Mouse (Mus musculus): ENCODE measurements around the gene C530025M09Rik.
A peak's percentile ranks its signal among the peaks of the same experiment; 100 is the strongest.

C530025M09Rik gene

DNA sequence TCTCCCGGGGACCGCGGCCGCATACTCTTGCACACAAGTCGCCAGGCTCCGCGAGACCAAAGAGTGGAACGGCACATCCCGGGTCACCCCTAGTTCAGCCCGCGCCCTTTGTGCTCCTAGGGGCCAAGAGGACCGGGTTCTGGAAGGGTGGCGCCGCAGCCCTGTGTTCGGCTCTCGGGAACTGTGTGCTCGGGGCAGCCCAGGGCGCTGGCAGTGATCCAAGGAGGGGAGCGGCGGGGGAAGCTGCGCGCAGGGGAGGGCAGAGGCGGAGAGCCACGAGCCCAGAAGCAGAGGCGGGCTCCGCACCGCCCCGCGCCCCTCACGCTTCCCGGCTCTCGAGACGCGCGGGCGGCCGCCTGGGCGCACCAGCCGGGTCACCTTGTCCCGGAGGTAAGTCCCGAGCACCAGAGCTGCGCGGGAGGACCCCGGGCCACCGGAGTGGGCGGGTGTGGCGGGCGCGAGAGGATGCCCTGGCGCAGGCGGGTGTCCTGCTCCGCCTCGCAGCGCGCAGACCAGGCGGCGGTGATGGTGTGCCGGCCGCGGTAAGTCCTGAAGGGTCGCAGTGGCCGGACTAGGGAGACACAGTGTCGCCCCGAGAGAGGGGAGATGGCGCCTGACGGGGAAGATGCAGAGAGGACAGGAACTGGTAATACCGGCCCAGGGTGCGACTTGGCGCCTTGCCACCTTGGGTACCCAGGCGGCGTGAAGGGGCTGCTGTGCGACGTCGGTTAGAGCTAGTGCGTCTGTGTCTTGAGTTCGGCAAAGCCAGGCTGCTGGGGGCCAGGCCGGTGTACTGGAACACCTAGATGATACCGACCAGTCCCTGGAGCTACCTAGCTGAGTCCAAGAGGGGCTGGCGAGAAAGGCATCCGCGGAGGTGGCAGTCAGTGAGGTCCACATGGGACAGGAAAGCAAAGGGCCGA, at the start of gene C530025M09Rik:
C530025M09Rik (minus strand) TSS at position 678 of the 923 bp plus-strand sequence.
- DNase-seq: peak; percentile 82 to 85

- no peak for DNase-seq
Measured at GRCm38 (mm10) chr2:149877954-149878353, 46.9 kb upstream of the C530025M09Rik start.

DNA sequence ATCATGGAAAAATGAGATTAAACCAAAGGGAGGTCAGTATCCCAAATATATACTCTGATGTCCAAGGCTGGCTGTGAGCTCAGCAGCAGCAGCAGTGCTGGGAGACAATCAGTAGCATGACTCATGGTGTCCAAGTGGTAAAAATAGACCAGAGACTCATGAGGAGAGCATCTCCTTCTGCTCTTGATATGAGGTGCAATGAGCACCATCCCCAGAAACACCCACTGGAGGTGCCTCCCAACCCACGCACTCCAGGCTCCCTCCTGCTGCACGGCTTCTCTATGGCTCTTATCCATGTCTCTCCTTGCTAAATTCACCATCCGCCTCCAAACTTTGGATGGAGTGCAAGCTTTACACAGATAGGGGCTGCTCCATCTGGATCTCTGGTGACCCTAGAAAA, 42.3 kb upstream of the C530025M09Rik start:
- DNase-seq: peak; percentile 74 to 75

DNA sequence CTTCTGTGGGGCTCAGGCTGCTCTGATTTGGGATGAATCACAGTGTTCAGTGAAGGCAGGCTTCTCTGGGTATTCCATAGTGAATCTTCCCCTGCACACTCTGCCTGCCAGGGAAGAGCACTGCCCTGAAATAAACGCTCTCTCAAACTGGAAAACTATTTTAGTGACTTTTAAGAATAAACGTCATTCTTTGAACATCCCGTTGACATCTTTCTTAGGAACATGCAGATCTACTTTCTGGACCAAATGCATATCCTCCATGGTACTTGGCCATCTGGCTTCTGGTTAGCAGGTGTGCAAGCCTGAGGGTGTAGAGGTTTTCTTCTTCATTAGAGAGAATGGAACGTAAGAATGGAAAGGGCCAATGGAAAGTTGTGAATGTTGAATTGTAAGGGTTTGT, 41.5 kb upstream of the C530025M09Rik start:
- no peak for DNase-seq

DNA sequence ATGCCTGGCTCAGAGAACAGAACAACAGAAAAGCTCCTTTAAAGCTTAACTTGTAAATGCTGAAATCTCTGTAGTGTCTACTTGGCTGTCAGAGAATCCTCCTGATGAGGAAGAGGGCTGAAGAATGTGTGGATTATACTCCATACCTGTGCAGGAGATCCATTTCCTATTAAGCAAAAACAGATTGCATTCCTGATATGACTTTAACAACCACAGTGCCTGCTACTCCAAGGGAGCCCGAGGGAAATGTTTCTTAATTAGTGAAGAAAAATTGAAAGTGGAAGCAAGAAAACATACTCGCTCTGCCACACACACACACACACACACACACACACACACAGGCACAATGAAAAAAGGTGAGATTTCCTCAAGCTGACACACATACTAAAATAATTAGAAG, 39.5 kb upstream of the C530025M09Rik start:
- no peak for DNase-seq

GRCm38 (mm10) chr2:149865914-149866435, 35.0 kb upstream of the C530025M09Rik start:
- no peak for DNase-seq

DNA sequence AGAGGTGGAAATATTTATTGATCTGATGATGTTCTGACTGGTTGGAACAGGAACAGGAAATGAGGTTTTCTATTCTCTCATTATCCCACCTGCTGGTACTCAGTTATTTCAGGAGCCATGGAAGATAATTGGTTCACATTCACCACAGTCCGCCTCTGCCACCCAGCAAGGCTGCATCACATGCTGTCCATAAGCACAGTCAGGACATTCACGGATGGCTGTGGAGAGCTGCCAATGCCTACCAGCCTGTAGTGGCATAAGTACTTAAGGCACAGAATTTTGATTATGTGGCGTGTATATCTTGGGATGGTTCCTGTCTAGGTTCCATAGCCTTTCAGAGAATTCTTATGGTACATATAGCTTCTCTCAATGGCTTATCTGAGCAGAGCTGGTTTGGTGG, 30.0 kb upstream of the C530025M09Rik start:
- DNase-seq: peak in 1 of 2 experiments; percentile 37

DNA sequence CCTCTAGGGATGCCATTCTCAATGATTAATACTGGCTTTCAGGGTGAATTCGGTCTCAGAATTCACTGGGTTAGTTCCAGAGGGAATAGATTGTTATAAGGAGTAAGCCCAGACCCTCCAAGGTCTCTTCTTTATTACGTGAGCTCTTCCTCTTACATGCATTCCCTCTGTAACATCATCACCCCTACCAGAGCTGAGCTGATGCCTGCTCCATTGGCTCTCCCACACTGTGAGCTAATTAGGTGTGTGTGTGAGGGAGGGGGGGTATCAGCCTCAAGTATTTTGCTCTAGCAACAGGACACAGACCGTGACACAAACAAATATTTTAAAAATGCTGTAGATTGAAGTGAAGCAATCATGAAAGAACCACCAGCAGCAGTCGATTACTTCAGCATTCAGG, 17.8 kb upstream of the C530025M09Rik start:
- DNase-seq: no peak

DNA sequence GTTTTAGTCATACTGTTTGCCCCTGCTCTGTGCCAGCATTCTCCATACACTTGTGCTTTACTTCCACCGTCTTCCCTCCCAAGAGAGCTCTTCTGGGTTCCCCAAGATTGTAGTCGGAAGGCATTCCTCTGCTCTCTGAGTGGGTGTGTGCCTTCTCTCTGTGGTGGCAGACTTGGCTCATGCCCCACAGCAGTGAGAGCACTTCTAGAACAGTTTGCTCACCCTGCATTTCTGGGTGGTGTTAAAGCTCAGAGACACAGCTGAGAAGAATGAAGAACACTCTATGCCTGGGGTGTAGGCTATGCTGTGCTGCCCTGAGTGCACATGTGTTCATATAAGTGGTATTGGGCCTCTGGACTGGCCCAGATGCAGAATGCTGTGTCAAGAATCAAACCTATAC, 13.6 kb upstream of the C530025M09Rik start:
- no peak for DNase-seq

- DNase-seq: peak; percentile 72 to 74
Measured at GRCm38 (mm10) chr2:149839666-149840065, 8.7 kb upstream of the C530025M09Rik start.

DNA sequence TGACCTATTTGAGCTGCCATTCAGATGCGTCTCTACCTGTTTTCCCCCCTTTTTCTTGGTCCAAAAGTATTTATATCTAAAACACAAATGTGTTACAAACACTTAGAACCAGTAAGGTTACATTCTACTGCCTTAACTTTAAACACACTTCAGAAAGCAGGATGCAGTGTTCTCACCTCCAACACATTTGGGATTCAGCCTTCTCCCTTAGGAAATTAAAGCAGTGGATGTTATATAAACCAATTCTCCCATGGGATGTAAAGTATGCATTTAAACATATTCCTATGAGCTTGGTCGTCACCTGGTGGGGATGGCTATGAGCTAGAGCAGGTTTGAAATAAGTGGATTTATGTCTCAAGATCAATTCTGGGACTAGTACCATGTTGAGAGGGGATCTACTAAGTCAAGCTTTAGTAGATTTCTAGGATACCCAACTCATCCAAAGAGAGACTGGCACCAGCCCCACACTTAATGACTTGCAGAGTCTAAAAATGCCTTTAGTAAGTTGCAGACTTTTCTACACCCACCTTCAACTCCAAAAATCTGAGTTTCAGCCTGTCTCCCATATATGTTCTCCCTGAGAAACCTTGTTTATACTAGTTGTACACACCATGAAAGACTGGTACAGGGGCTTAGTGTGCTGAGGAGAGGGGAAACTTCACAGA, 5.6 kb upstream of the C530025M09Rik start:
- DNase-seq: no peak

DNA sequence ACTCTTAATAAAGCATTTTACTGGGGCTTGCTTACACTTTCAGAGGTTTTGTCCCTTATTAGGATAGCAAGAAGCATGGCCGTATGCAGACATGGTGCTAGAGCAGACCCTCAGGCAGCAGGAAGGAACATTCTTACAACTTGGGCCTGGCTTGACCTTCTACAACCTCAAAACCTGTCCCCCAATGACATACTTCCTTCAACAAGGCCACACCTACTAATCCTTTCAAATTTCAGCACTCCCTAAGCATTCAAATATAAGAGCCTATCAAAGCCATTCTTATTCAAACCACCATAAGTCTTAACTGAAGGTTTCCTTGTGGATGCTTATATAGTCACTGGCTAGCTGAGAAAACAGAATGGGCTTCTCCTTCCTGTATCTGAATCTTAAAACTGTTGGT, 4.1 kb upstream of the C530025M09Rik start:
- no peak for DNase-seq

GRCm38 (mm10) chr2:149832301-149832700, 1.3 kb upstream of the C530025M09Rik start:
- peak in 1 of 2 experiments; percentile 22 for DNase-seq

GRCm38 (mm10) chr2:149831459-149832245, 639 bp upstream of the C530025M09Rik start:
- DNase-seq: peak; percentile 71 to 77

- peak; percentile 57 to 74 for DNase-seq
Measured at GRCm38 (mm10) chr2:149829955-149830535, 968 bp downstream of the C530025M09Rik start.

DNA sequence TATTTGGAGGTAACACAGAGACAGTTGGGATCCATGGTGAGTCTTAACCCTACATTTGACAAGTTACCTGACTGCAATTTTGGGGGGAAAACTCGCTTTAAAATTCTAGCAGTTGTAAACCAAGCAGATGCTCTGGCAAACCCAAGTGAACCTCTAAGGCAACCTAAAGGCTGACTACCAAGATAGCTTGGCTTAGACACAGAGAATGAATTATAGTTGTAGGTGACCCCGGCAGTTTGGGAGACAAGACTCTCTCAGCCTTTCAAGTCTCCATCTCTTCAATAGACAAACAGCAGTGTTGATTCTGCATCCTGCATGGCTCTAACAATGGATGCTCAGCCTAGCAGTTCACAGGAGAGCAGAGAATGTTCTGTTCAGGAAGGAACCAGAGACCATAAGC, 2.1 kb downstream of the C530025M09Rik start, which contains the start of gene Syndig1:
Syndig1 (plus strand) TSS at position 301 of the 400 bp plus-strand sequence.
- no peak for DNase-seq

- no peak for DNase-seq
Measured at GRCm38 (mm10) chr2:149820201-149820600, 10.8 kb downstream of the C530025M09Rik start.

DNA sequence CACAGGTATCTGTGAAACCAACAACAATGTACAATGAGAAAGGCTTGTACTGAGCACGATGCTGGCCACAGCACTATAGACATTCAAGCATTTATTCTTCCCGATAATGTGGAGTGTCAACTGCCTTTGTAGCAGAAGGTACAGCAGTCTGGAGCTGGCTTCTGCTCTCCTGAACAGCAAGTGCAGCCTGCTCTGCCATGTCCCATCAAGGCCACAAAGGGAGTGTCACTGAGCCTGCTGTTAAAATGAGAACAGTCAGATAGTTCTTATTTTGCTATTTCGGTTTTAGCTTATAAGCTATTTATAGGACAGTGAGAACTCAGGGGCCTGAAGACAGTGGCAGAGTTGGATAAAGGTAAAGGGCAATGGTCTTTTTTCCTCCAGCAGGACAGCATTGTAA, 11.3 kb downstream of the C530025M09Rik start:
- DNase-seq: no peak

- no peak for DNase-seq
Measured at GRCm38 (mm10) chr2:149818395-149818794, 12.6 kb downstream of the C530025M09Rik start.

- peak in 1 of 2 experiments; percentile 14 for DNase-seq
Measured at GRCm38 (mm10) chr2:149812899-149813298, 18.1 kb downstream of the C530025M09Rik start.

GRCm38 (mm10) chr2:149805256-149805655, 25.8 kb downstream of the C530025M09Rik start:
- no peak for DNase-seq

- DNase-seq: no peak
Measured at GRCm38 (mm10) chr2:149804599-149805140, 26.3 kb downstream of the C530025M09Rik start.

Data from cerebellum, postnatal 25 days (tissue).